Mouse (Mus musculus) thymus, postnatal 0 days (tissue): Measurements from ENCODE around the gene Gm20662. TPM values are rescaled to one million over a fixed set of nuclear protein-coding genes. Genes with fewer than 3 reads are reported as not detected.

ENCODE experiments used
- DNase-seq: peaks from one replicate; pipeline ENCODE4 v3.0.0-alpha.2; 2015; ENCODE audit warnings: low spot score
- microRNA-seq: library from miRNA; unstranded; fragments of <30 nt; microRNA quantifications from one replicate; pipeline ENCODE4, GENCODE M21; 2016; ENCODE audit warnings: borderline number of aligned reads
- polyA plus RNA-seq: library from polyadenylated mRNA; unstranded; fragments of >200 nt; fragmentation: Nextera tagmentation; extraction: Ambion mirVana; gene quantifications from 2 replicates; pipeline ENCODE4 v1.2.1, GENCODE M21; 2015

Gm20662 gene
- polyA plus RNA-seq, 1 experiment from 2014 or later: not detected

DNA sequence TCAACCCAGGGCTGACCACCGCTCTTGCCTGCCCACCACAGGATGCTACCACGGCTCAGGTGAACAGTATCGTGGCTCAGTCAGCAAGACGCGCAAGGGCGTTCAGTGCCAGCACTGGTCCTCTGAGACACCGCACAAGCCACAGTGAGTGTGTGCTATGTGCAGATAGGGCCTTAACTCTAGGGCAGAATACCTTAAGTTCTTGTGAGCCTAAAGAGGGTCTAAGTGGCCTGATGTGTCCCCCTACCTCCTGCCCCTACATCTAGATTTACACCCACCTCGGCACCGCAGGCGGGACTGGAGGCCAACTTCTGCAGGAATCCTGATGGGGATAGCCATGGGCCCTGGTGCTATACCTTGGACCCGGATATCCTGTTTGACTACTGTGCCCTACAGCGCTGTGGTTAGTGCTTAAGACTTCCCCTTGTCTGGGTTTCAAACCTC, 86.9 kb downstream of the Gm20662 start, which contains the start of gene Rnf123:
Gene Rnf123 (minus strand): TSS at position 359 of the 444 bp plus-strand sequence.
- DNase-seq: peak; percentile 39

DNA sequence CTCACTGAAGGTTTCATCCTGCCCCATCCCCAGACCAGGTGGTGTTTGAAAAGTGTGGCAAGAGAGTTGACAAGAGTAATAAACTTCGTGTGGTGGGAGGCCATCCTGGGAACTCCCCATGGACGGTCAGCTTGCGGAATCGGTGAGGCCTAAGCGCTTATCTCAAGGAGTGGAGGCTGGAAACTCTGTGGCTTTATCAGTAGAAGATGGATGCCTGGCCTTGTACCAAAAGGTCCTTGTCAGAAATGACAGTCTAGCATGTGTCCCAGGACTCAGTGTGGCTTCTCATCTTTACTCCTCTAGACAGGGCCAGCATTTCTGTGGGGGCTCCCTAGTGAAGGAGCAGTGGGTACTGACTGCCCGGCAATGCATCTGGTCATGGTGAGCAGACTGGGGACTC, 87.4 kb downstream of the Gm20662 start:
- no peak for DNase-seq

DNA sequence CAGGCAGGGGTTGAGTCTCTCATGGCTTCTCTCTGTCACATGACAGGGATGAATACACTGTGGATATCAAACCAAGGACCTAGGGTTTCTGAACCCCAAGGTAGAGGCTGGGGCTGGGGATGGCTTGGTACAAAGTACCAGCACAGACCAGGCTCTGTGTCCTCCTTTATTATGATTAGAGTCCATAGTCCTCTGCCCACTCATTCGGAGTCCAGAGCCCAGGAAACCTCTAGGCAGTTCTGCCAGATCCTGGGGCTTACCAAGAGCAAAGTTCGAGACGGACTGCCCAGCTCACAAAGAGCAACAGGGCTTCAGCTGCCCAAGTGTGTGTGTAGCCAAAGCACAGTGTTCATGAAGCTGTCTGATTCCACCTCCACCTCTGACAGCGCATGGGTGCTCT, 89.1 kb downstream of the Gm20662 start:
- DNase-seq: no peak

DNA sequence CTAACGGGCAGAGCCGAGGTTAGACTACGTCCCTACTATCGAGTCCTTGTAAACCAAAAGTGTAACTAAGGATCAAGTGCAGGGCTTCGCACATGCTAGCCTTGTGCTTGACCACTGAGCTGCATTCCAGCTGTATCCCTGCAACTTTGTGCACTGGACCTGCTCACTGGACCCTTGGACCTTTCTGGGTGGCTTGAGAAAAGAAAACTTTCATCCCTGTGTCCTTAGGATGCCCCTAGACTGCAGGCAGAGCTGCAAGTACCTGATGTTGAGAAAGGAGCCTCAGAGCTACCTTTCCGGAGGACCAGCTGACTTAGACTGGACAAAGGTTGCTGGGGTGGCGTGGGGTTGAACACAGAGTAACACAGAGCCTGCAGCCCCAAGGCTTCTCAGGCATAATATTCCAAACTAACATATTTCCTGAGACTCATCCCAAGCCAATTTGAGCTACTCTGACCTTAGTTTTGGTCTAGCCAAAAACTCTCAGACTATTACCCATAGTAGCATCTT, 94.5 kb downstream of the Gm20662 start:
- no peak for DNase-seq

DNA sequence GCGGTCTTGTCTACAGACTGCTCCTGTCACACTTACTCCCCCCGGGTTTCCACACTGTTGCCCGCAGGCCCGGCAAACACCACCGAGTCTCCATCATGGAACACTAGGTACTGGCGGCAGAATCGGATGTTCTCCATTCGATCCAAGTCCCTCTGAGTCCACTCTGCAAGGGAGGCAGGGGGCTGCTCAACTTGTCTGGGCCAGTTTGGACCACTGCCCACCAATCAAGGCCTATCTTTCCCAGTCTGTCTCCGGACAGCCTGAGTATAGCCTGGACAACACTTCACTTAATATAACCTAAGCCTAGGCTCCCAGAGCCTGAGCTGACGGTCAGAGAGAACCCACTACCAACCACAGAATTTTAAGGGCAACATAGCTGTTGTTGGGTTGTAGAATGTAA, 97.4 kb downstream of the Gm20662 start:
- DNase-seq: no peak

DNA sequence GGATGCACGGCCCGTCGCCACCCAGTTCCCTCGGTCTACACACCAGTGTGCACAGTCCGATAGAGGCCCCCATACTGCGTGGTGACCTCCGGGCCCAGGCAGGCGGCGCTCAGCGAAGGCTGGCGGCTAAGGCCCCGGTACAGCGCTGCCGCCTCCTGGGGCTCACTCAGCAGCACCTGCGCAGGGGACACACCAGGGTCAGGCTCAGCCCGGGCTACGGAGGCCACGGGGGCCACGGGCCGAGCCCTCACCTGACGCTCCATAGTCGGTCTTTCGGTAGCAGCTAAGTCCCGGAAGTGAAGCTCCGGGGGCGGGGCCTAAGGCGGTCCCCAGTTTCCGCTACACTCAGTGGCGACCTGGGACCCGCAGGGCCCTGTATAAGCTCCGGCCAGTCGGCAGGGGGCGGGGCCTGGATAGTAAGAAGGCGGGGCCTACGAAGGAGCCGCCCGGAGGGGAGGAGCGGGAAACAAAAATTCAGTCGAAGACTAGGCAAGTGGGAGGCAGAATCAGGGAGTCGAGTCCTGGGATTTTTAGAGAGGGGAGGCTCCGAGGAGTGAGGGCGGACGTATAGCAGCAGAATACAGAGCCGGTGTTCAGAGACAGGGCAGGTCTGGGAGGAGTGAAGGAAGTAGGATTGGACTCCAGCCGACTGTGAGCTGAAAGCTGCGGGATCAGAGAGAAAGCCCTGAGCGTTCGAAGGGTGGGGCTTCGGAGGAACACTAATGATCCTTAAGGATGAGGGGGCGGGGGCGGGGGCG, 98.2 kb downstream of the Gm20662 start, which contains the start of gene Apeh:
Gene Apeh (minus strand): TSS at position 423 of the 758 bp plus-strand sequence.
- DNase-seq: peak; percentile 93

Small RNA genes lying within 50 kb of the gene (microRNA-seq; reads per million reads assigned to microRNA genes)
- gene Mir7088: not detected

Other genes with a start within 250 kb of the Gm20662 start
- gene Rbm5, start 225.4 kb upstream of the Gm20662 start, polyA plus RNA-seq: 162 and 183 TPM in 2 replicates
- 61.2 and 66.2 TPM in 2 replicates for gene Rbm6, start 123.1 kb upstream of the Gm20662 start, polyA plus RNA-seq
- 17.2 and 17.9 TPM in 2 replicates for gene Mon1a, start 108.2 kb upstream of the Gm20662 start, polyA plus RNA-seq
- 1.6 and 2.4 TPM in 2 replicates for gene Mst1r, start 89.5 kb upstream of the Gm20662 start, polyA plus RNA-seq
- gene Actl11, start 67.9 kb upstream of the Gm20662 start, polyA plus RNA-seq: not detected in 2 replicates
- gene Camkv, start 60.7 kb upstream of the Gm20662 start, polyA plus RNA-seq: 12.1 and 12.9 TPM in 2 replicates
- gene Traip, start 46.2 kb upstream of the Gm20662 start, polyA plus RNA-seq: 23.1 and 27.2 TPM in 2 replicates
- gene Uba7, start 20.8 kb upstream of the Gm20662 start, polyA plus RNA-seq: 54.9 and 63.2 TPM in 2 replicates
- 0.26 and 0.27 TPM in 2 replicates for gene Gm20661, start 13.3 kb upstream of the Gm20662 start, polyA plus RNA-seq
- gene Inka1, start 10.5 kb upstream of the Gm20662 start, polyA plus RNA-seq: 31.6 and 33.8 TPM in 2 replicates
- 0.90 and 0.95 TPM in 2 replicates for gene Cdhr4, start 3.9 kb upstream of the Gm20662 start, polyA plus RNA-seq
- 48.4 and 55.1 TPM in 2 replicates for gene Ip6k1, start 6.2 kb downstream of the Gm20662 start, polyA plus RNA-seq
- gene Gmppb, start 52.9 kb downstream of the Gm20662 start, polyA plus RNA-seq: 29.9 TPM in 2 replicates
- 1.7 and 2.0 TPM in 2 replicates for gene Amigo3, start 56.8 kb downstream of the Gm20662 start, polyA plus RNA-seq
- gene Mst1, start 84.1 kb downstream of the Gm20662 start, polyA plus RNA-seq: 1.5 and 3.1 TPM in 2 replicates
- gene Rnf123, start 87.0 kb downstream of the Gm20662 start, polyA plus RNA-seq: 27.9 and 37.9 TPM in 2 replicates
- 48.0 and 51.4 TPM in 2 replicates for gene Apeh, start 98.3 kb downstream of the Gm20662 start, polyA plus RNA-seq
- 1.9 and 2.0 TPM in 2 replicates for gene Bsn, start 194.0 kb downstream of the Gm20662 start, polyA plus RNA-seq